Mouse (Mus musculus) ovary, postnatal 14 days (tissue): Measurements from ENCODE around the gene Hoxa7.

Experiments used
- DNase-seq: peaks from one replicate; pipeline ENCODE4 v3.0.0; 2022; ENCODE audit warnings: low spot score

Hoxa7 gene

GRCm38 (mm10) chr6:52221337-52221992 lies at the start of gene Hoxa7:
Gene Hoxa7, minus strand, starts transcription at chr6:52221854.
- DNase-seq: peak; percentile 92

DNA sequence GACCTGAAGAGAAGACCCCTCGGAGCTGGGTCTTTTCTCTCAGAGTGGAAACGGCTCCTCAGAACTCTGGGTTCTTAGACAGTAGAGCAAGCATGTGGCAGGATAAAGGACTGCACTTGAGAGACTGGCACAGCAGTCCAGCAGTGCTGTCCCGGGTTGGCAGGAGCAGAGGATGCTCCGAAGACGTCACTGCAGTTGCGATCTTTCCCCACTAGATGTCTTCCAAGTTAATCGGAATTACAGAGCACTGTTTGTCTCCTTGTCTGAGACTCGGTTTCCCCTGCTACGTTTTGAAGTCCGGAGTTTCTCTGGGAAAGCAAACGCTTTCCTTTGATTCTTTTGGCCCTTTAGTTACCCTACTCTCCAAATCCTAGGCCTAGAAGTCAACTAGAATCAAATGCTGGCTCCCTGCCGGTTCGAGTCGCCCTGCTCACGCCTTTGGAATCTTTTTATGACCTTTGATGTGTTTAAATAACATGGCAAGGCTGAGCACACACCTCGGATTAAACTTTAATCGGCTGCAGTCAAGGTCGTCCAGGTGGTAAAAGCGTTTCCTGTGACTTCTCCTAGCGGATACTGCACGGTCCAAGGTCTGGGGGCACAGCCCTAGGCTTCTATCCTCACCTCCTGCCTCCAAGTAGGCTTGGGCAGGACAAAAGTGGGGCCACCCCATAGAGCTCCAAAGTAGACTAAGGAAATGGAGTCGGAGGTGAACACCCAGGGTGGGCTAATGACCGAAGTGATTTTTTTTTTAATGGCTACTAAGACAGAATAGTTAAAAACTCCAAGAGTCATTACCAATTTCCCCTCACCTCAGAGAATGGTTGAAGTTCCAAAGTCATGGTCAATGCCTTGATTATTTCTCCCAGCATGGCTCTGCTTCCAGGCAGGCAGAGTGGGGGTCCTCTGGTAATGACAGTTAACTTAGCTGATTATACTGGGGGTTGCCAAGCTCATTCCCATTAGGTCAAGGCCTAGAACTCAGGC lies 49.1 kb upstream of the Hoxa7 start:
- no peak for DNase-seq

- DNase-seq: no peak
These were observed 47.1 kb upstream of the Hoxa7 start for GRCm38 (mm10) chr6:52268756-52269155.

- no peak for DNase-seq
These were observed 46.7 kb upstream of the Hoxa7 start for GRCm38 (mm10) chr6:52268341-52268740.

DNA sequence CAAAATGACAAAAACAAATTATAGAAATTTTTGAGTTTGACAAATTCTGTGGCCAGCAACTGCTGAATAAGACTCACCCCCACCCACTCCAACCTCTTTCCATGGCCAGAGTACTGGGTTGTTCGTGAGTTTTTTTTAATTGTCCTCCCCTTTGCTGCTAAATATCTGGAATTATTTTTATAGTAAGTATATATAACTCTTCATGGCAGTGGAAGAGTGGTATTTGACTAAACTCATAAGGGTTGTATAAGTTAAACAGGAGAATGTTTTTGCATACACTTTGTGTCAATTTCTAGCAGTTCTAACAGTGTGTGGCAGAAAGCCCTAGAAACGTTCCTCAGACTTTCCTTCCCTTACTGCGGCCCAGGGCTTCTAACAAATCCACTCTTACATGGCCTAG lies 46.0 kb upstream of the Hoxa7 start:
- no peak for DNase-seq

DNA sequence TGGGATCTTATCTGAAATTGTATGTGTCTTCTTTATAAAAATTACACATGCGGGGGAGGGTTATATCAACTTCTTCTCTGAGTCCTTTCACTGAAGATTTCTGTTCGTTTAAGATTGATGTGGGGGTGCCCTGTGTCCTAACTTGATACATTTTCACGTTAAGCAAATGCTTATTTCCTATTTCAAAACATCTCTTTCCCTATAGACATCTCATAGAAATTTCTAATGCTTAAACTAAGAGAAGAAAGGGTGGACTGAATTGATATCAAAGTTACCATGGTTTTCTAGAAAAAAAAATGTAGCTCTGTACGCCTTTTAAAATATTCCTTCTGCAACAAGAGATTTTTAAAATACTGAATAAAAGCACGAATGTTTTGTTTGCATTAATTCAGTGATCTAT lies 45.6 kb upstream of the Hoxa7 start:
- DNase-seq: no peak

- no peak for DNase-seq
These were observed 45.0 kb upstream of the Hoxa7 start for GRCm38 (mm10) chr6:52266666-52266985.

DNA sequence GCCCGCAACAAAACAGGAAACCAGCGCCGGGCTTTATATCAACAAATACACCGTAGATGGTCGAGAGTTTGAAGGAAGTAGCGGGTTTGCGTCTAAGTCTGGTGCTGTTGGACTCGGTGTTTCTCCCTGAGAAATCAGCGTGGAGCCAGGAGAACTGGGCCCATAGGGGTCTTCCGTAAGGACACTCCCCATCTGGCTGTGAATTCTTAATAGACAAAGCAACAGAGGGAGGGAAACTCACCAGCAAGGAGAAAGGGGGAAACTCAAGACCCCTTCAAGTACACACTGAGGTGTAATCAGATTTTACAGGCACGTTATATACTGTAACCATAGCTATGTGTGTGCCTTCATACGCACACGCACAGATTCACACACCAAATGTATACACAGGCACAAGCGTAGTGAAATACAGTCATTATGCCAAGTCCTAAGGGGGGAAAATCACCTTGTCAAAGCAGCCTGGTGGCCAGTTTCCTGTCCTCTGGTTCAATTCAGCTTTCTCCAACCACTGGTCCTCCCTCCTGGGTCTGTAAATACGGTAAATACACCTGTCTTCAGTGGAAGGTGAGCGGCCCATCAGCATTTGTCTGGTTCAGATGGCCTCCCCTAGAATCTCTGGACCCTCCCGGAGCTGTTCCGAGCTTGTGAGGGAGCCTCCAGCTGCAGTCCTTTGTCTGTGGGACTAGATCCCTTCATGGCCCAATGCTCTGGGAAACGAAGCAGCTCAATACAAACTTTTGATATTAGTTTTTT lies 44.4 kb upstream of the Hoxa7 start:
- DNase-seq: no peak

GRCm38 (mm10) chr6:52265306-52265912 lies 43.8 kb upstream of the Hoxa7 start:
- DNase-seq: no peak

DNA sequence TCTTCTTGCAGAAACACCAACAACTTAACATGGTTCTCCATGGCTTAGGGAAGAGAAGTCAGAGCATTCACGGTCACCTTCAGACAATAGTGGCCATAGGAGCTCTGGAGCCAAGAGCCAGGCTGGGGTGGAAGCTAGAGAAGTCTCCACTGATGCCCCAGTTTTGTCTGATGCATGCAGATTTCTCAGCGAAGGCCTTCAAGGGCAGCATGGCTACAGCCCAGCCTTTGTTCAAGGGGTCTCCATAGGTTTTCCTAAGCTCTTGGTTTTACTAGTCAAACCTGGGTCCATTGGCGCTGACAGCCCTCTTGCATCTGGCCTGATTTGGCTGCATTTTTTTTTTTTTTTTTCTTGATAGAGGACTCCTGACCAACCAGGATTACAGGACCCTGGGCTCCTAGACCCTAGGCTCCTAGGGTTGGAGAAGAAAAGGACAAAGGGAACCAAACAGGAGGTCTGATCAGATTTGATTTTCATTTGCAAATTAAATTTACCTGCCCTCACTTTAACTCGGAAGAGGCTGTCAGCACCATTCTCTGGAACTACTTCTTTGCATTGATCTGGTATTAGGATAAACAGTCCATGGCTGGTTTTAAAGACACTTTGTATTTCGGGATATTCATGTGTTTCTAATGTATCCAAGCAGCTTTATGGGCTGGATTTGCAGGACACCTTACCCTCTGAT lies 42.6 kb upstream of the Hoxa7 start:
- DNase-seq: no peak

DNA sequence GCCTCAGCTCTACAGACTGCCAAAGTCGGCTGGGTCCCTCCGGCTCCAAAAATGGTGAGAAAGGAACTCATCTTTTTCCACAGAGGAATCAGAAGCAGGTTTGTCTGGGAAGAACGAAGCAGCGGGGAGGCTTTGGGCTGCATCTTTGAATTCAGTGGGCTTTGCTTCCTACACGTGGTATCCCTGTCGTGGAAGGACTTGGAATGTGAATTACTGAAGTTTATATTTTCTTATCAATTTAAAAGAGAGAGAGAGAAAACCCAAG lies 41.6 kb upstream of the Hoxa7 start:
- DNase-seq: no peak

DNA sequence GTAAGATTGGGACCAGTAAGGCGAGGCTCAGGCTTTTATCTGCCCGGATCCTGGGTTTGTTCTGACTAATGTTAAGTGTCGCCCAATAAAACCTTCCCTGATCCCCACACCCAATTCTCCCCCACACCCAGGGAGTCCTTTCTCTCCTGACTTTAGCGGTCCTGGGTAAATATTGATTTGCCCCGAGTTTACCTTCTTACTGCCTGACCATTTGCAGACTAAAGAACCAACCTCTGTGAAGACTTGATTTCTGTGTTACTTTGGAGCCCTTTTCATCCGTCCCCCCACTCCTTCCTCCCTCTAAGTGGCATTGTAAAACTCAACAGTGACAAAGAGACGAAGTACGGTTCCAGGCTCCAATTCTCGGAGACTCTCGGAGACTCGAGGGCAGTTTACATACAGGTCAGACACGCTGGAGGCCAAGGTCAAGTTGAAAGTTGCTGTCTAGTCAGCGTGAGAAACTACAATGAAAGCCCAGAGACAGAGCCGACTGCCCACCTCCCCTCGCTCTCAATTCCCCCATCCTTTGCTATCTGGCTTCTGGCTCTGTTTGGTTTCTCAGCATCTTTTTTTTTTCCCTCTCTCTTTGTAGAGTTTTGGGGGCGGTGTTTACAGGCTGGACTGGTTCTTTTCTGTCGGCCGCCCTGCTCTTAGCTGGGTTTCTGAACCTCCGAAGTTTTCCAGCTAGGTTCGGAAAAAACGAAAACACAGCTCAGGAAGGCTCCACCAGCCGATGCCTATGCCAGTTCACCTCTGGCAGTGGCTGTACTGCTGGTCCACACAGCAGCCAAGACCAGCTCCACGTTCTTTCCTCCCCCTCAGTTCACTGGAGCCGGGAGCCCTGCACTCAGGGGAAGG lies 41.0 kb upstream of the Hoxa7 start:
- no peak for DNase-seq

- DNase-seq: no peak
These were observed 40.3 kb upstream of the Hoxa7 start for GRCm38 (mm10) chr6:52261751-52262462.

GRCm38 (mm10) chr6:52260654-52261575 lies 39.3 kb upstream of the Hoxa7 start, which contains the start of gene Hoxa13:
Gene Hoxa13, minus strand, starts transcription at chr6:52260880.
- no peak for DNase-seq

DNA sequence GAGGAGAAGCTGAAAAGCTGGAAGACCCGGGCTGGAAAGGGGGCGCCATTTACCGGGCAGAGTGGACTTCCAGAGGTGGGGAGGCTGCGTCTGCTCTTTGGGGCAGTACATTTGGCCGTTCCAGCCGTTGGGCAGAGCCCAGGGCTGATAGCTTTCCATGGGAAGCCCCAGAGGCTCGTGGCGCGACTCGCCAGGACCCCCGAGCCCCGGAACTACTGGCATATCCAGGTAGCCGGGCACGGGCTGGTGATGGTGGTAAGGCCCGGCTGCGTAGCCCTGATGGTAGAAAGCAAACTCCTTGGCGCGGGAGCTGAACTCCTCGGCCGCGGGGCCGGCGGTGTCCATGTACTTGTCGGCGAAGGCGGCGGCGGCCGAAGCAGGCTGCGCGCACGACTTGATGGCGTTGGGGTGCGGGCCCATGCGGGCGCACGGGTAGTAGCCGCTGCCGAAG lies 38.2 kb upstream of the Hoxa7 start:
- DNase-seq: no peak

DNA sequence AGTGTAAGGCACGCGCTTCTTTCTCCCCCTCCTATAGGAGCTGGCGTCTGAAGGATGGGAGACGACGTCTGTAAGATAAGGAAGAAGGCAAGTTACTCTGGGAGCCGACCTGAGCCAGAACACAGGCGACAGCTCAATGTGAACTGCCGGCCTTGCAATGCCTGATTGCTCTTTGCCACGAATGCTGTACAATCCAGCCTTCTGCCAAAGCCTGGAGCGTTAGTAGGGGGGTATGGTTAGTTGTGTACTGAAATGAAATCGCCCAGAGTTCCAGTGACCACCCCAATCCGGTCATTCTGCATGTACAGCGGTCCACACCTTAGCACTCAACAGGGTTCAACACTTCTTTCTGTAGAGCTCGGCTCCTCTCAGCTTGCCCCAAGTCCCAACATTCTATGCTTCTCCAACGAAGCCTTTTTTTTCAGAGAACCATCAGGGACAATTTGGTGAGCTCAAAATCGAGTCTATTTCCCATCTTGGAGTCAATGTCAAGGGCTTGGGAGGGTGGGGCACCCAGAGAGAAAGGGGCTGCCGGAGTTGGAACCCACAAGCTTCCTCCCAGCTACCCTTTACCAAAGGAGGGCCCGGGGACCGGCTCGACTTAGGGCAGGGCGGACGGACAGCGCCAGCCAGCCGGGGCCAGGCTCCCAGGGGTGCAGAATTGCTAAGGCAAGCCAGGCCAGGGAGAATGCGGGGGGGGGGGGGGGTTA lies 37.6 kb upstream of the Hoxa7 start:
- DNase-seq: no peak

DNA sequence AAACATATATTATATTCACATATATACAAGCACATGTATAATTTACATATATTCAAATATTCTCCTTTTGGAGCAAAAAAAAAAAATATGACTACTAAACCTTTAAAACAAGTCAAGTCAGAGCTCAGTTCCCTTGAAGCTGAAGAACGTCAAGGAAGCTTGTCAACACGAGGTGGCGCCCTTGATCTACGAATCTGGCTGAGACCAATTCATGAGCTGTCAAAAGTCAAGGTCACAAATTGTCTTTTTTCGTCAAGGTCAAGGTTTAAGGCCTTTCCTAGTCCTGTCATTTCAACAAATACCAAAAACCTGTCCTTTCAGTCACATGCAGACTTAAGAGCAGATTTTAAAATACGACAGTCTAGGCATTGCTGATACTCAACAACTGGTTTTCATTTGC lies 35.3 kb upstream of the Hoxa7 start:
- peak; percentile 77 for DNase-seq
